Mouse (Mus musculus) hindbrain, embryonic 15.5 days (tissue): ENCODE data around the gene Zfp280d. TPM values are rescaled to one million over a fixed set of nuclear protein-coding genes. Genes with fewer than 3 reads are reported as not detected.

Experiments
- ATAC-seq: fragments of 200-750 bp; cut with Nextera tagmentation; 2 replicates; pipeline ENCODE4 v1.8.0; 2017; ENCODE audit warnings: low read depth, moderate number of reproducible peaks, moderate TSS enrichment; ENCODE audit not compliant: low FRiP score
- H3K27ac ChIP-seq: fragments of 300-500 bp; sonication (generic); replicated peaks from 2 replicates; pipeline ENCODE4 v1.5.1; 2015; ENCODE audit warnings: mild to moderate bottlenecking, inconsistent platforms
- H3K27me3 ChIP-seq: fragments of 300-500 bp; sonication (generic); 2 replicates; pipeline ENCODE4 v1.6.1; 2015; ENCODE audit warnings: control low read depth, inconsistent platforms
- H3K36me3 ChIP-seq: fragments of 300-500 bp; sonication (generic); 2 replicates; pipeline ENCODE4 v1.6.1; 2015; ENCODE audit warnings: control low read depth, inconsistent platforms
- H3K4me1 ChIP-seq: fragments of 300-500 bp; sonication (generic); replicated peaks from 2 replicates; pipeline ENCODE4 v1.6.1; 2015; ENCODE audit warnings: control low read depth, inconsistent platforms
- H3K4me2 ChIP-seq: fragments of 300-500 bp; sonication (generic); 2 replicates; pipeline ENCODE4 v1.6.1; 2015; ENCODE audit warnings: moderate library complexity, mild to moderate bottlenecking, inconsistent platforms
- H3K4me3 ChIP-seq: fragments of 300-500 bp; sonication (generic); 2 replicates; pipeline ENCODE4 v1.5.1; 2015; ENCODE audit warnings: mild to moderate bottlenecking, inconsistent platforms
- H3K9ac ChIP-seq: fragments of 300-500 bp; sonication (generic); 2 replicates; pipeline ENCODE4 v1.6.1; 2015; ENCODE audit warnings: inconsistent platforms
- H3K9me3 ChIP-seq: fragments of 300-500 bp; sonication (generic); 2 replicates; pipeline ENCODE4 v1.6.1; 2016; ENCODE audit warnings: control low read depth, inconsistent platforms
- WGBS: fragments of 180-500 bp; shearing (Covaris S2); methylation state at CpG from one replicate; pipeline ENCODE4 v1.1.7; 2015; 5-methylcytosine and 5-hydroxymethylcytosine counted together
- polyA plus RNA-seq: library from polyadenylated mRNA; unstranded; fragments of >200 nt; fragmentation: Nextera tagmentation; extraction: Ambion mirVana; gene quantifications from 2 replicates; pipeline ENCODE4 v1.2.1, GENCODE M21; 2015

Zfp280d gene
- polyA plus RNA-seq, 1 experiment from 2014 or later = 35.1 TPM

DNA sequence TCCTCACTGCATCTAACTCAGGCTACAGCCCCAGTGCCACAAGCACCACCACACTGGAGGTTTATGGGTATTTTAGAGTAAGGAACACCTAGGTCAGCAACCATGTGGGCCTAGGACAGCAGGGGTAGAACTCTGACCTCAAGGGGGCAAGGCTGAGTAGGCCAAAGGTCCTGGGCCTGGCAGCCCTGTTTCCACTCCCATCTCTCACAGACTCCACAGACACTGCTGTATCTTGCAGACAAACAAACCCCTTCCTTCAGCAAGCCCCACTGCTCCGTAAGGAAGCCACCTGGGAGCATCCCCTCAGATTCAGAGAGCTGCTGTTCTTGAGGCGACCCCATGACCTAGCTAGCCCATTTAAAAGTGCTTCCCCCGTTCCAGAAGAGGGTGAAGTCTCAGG, 130.3 kb downstream of the Zfp280d start:
- H3K4me3 ChIP-seq = no peak overlapping the region
- H3K36me3 ChIP-seq = no peaks in the 10 kb centered on the region
- no peak for ATAC-seq
- H3K4me2 ChIP-seq = no peak overlapping the region
- H3K9me3 ChIP-seq = no peaks in the 10 kb centered on the region
- whole genome bisulfite sequencing = 74% methylated on average over 3 of the region's 3 CpGs
- H3K27me3 ChIP-seq = 0 out of 2 replicates have a peak, but pooled peaks cover 2% of the 10 kb centered on the region
- H3K9ac ChIP-seq = no peak overlapping the region
- peaks cover 17% of the 10 kb centered on the region for H3K4me1 ChIP-seq
- H3K27ac ChIP-seq = no peak overlapping the region

DNA sequence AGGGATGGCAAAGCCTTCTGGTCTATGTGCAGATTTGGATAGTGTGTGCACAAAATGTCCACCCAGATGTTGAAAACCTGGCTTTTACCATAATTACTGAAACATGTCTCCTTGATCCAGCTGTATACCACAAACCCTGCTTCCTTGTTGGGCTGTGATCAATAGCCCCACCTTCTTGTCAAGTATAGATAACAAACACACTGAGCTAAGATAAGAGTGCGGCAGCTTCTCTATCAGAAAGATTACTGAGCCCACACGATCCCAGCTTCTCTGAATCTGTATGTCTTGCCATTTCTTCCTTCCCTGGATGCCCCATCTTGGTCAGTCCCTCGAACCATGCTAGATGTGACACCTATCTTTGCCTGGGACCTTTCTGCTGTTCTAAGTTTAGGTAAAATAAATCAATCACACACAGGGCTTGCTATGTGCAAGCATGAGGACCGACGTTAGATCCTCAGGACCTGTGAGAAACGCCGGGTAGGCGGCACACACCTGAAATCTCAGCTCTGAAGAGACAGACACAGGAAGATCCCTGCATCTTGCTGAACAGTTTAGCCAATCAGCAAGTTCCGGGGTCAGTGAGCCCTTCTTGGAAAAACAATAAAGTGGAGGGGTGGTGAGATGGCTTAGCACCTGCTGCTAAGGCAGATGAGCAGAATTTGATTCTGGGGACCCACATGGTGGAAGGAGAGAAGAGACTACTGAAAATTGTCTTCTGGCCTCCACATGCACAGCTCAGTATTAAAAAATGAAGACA, 131.4 kb downstream of the Zfp280d start:
- no peak for ATAC-seq
- no peaks in the 10 kb centered on the region for H3K36me3 ChIP-seq
- 0 out of 2 replicates have a peak, but pooled peaks cover 2% of the 10 kb centered on the region for H3K27me3 ChIP-seq
- H3K4me1 ChIP-seq = peaks cover 17% of the 10 kb centered on the region
- H3K9me3 ChIP-seq = no peaks in the 10 kb centered on the region
- no peak overlapping the region for H3K4me2 ChIP-seq
- no peak overlapping the region for H3K4me3 ChIP-seq
- 88% methylated on average over 9 of the region's 9 CpGs for WGBS
- H3K9ac ChIP-seq = no peak overlapping the region
- H3K27ac ChIP-seq = no peak overlapping the region

DNA sequence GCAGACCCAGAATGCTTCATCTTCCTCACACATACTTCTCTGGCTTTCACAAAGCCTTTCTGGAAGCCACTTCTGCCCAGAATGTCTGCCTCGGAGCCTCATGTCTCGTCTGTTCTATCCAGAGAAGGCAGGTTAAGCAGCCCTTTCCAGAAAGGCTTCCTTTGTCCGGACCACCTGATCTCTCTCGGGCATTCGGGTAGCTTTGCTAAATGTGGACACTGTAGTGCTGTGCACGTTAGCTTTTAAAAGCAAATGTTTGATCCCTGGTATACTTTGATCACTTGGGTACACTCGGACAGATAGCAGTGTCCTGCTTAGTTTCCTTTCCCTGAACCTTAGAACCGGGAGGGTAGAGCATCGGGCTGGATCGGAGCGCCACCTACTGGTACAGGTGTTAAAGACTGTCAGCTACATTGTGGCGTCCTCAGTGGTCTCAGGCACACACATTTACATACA, 133.5 kb downstream of the Zfp280d start:
- peak; percentile 82 for ATAC-seq
- Histone ChIP-seq H3K27me3 (0 out of 2 replicates have a peak, but pooled peaks cover 2% of the 10 kb centered on the region), H3K36me3 (no peaks in the 10 kb centered on the region), H3K4me3 (peak overlapping the region; percentile 31), H3K9ac (peak overlapping the region; percentile 36), H3K27ac (no peak overlapping the region; the same call in 1 of the 2 replicates), H3K4me2 (peak overlapping the region; percentile 54), H3K4me1 (peaks cover 17% of the 10 kb centered on the region), H3K9me3 (no peaks in the 10 kb centered on the region)
- WGBS = 10% methylated on average over 12 of the region's 12 CpGs

DNA sequence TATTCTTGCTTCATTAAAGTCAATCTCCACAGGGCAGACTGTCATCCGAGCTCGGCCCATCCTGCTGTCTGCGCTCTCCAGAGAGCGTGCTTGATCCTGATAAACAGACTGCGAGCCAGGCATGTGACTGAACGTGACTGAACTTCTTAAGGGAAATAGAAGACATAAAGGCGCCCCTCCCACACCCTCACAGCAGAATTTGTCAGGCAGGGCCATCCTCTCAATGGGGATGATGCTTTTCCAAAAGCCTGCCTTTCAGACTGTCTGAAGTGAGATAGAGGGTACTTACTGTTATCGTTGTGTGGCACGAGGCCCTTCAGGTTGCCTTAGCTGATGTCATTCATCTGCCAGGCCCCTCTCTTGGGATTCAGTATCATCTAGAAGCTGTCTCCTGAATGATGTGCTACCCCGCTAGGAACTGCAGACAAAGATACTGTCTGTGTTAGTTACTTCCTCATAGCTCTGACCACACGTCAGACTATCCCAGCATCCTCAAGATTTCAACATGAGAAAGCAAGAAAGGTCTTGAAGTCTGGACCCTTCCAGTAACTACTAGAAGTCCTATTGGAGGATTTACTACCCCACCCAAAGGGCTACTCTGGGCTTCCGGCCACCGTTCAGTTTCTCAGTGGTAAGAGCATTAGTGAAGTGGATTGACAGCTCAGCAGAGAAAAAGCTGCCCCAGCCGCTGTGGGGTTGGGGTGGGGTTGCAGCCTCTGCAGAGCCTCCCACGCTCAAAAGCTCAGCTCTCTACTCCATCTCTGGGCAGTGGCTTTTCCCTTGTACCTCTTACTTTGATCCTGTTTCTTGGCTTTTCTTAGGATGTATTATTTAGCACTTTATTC, 134.9 kb downstream of the Zfp280d start:
- Histone ChIP-seq H3K4me1 (peaks cover 17% of the 10 kb centered on the region), H3K4me3 (no peak overlapping the region), H3K4me2 (no peak overlapping the region), H3K36me3 (no peaks in the 10 kb centered on the region), H3K27me3 (0 out of 2 replicates have a peak, but pooled peaks cover 2% of the 10 kb centered on the region), H3K9ac (no peak overlapping the region), H3K9me3 (no peaks in the 10 kb centered on the region), H3K27ac (no peak overlapping the region)
- 34% methylated on average over 15 of the region's 15 CpGs for WGBS
- ATAC-seq = peak; percentile 46

DNA sequence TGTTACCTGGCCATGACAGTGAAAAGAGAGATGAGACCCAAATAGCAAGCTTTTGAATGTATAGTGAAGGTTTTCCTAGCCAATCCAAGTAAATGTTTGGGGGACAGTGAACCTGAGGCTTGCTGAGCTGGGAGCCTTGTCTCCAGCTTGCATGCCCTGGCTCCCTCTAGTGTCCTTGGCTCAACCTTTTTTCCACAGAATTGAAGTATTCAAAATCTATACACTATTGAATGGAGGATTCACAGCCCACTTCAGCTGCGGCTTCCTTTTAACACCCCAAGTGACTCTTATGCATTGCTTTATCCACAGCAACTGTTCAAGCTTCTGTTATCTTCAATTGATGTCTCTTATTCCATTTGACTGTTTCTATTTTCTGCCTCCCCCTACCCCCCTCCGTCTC, 137.1 kb downstream of the Zfp280d start:
- Histone ChIP-seq H3K9ac (no peak overlapping the region), H3K4me2 (no peak overlapping the region), H3K4me1 (peaks cover 17% of the 10 kb centered on the region), H3K27ac (no peak overlapping the region), H3K36me3 (no peaks in the 10 kb centered on the region), H3K27me3 (0 out of 2 replicates have a peak, but pooled peaks cover under 1% of the 10 kb centered on the region), H3K9me3 (no peaks in the 10 kb centered on the region), H3K4me3 (no peak overlapping the region)
- 85% methylated on average over 2 of the region's 2 CpGs for WGBS
- ATAC-seq = no peak

Other genes starting within 250 kb of the Zfp280d start
- gene Tcf12, start 163.0 kb upstream of the Zfp280d start, polyA plus RNA-seq = 72.4 and 73.4 TPM in 2 replicates
- gene Mns1, start 163.2 kb downstream of the Zfp280d start, polyA plus RNA-seq = 10.4 and 12.0 TPM in 2 replicates
- 28.8 and 37.9 TPM in 2 replicates for gene Tex9, start 217.4 kb downstream of the Zfp280d start, polyA plus RNA-seq